ENCODE assay signal across 17 mouse cellular contexts in genomic region chr13:69433461-69434323, GRCm38 (mm10).
DNase-seq lines count a peak whose midpoint lies in the region; ATAC-seq and TF ChIP-seq lines count a peak whose summit lies in the region.
"Had no signal": no experiment of that assay in that cellular context is flagged by ENCODE, and none has a peak within 500 bp of the region (broad histone marks: within the 10 kb centered on the region; RNA-seq: fewer than 3 reads in every experiment).

No protein-coding gene starts in this region.

- peak; percentile 17 for DNase-seq in kidney, adult 11 months
- no peak for DNase-seq in kidney, adult 18-20 months
- peak; percentile 11 for DNase-seq in lung, adult 2 months
- no peak for DNase-seq in cerebellum, postnatal 4 days (ENCODE audit: low spot score in 2 of 2)
- DNase-seq in B cell, adult 2 months, result no peak
- DNase-seq: adrenal gland, postnatal 36 days; cerebellum, postnatal 36 days had no signal

- TF ChIP-seq POLR2A in lung, adult 2 months (IDR thresholded peaks at IDR 0.05; ENCODE audit: borderline replicate concordance, extremely low read depth, low read depth, low read length), result no peak
- no peak for TF ChIP-seq POLR2A in small intestine, adult 2 months (IDR thresholded peaks at IDR 0.05; ENCODE audit: low read depth, low read length)

- no peak overlapping the region for H3K9ac ChIP-seq in kidney, embryonic 16.5 days (replicated peaks; ENCODE audit: low read length)
- H3K9ac ChIP-seq: embryonic facial prominence, embryonic 12.5 days; hindbrain, embryonic 14.5 days; liver, embryonic 15.5 days; midbrain, embryonic 12.5 days had no signal

- no peak overlapping the region for H3K4me3 ChIP-seq in kidney, embryonic 16.5 days (ENCODE audit: low read length)
- H3K4me3 ChIP-seq in lung, adult 2 months (replicated peaks; ENCODE audit: extremely low read depth, low read depth, low read length), result no peak overlapping the region
- H3K4me3 ChIP-seq in small intestine, adult 2 months (ENCODE audit: low read depth, low read length), result no peak overlapping the region
- H3K4me3 ChIP-seq: embryonic facial prominence, embryonic 12.5 days; forebrain, embryonic 10.5 days; layer of hippocampus, adult 2 months; liver, embryonic 15.5 days; midbrain, embryonic 12.5 days had no signal

- no peaks in the 10 kb centered on the region for H3K27me3 ChIP-seq in kidney, embryonic 16.5 days (ENCODE audit: insufficient read depth, low read length)
- H3K27me3 ChIP-seq in small intestine, adult 2 months (ENCODE audit: control insufficient read depth, insufficient read depth, low read length), result no peaks in the 10 kb centered on the region
- H3K27me3 ChIP-seq: embryonic facial prominence, embryonic 12.5 days; liver, embryonic 15.5 days; midbrain, embryonic 12.5 days had no signal

- no peaks in the 10 kb centered on the region for H3K36me3 ChIP-seq in kidney, embryonic 16.5 days (ENCODE audit: insufficient read depth, low read length)
- no peaks in the 10 kb centered on the region for H3K36me3 ChIP-seq in small intestine, adult 2 months (ENCODE audit: control insufficient read depth, insufficient read depth, low read length)
- H3K36me3 ChIP-seq: embryonic facial prominence, embryonic 12.5 days; forebrain, embryonic 10.5 days; G1E; liver, embryonic 15.5 days; midbrain, embryonic 12.5 days had no signal

- peak; percentile 43; the same call in 1 of the 2 replicates for ATAC-seq in kidney, embryonic 16.5 days (ENCODE audit: low FRiP score, low TSS enrichment)
- no peak for ATAC-seq in erythroblast, adult 5-6 weeks (replicated peaks; ENCODE audit: low FRiP score, poor library complexity, severe bottlenecking)

- 38% methylated on average over 8 of the region's 8 CpGs for WGBS in kidney, embryonic 16.5 days
- WGBS in lung, adult 2 months, result 64% methylated on average over 8 of the region's 8 CpGs
- WGBS in small intestine, adult 2 months, result 64% methylated on average over 8 of the region's 8 CpGs

- TF ChIP-seq CTCF in lung, adult 2 months (IDR thresholded peaks at IDR 0.05; ENCODE audit: insufficient read depth, low read length), result no peak
- no peak for TF ChIP-seq CTCF in small intestine, adult 2 months (IDR thresholded peaks at IDR 0.05; ENCODE audit: extremely low read depth, insufficient read length, insufficient replicate concordance, low read depth, low read length)

- H3K4me2 ChIP-seq in kidney, embryonic 16.5 days (replicated peaks; ENCODE audit: low read depth, low read length), result no peak overlapping the region
- H3K4me2 ChIP-seq: embryonic facial prominence, embryonic 12.5 days; hindbrain, embryonic 14.5 days; liver, embryonic 15.5 days; midbrain, embryonic 12.5 days had no signal

- no peaks in the 10 kb centered on the region for H3K9me3 ChIP-seq in kidney, embryonic 16.5 days (ENCODE audit: low read length)
- H3K9me3 ChIP-seq: embryonic facial prominence, embryonic 12.5 days; forebrain, embryonic 10.5 days; liver, embryonic 15.5 days; midbrain, embryonic 12.5 days had no signal

- peaks cover 20% of the 10 kb centered on the region for H3K4me1 ChIP-seq in kidney, embryonic 16.5 days (ENCODE audit: insufficient read depth, low read length)
- no peaks in the 10 kb centered on the region for H3K4me1 ChIP-seq in lung, adult 2 months (ENCODE audit: control insufficient read depth, insufficient read depth, low read length)
- H3K4me1 ChIP-seq in small intestine, adult 2 months (ENCODE audit: control insufficient read depth, insufficient read depth, insufficient read length, low read length), result no peaks in the 10 kb centered on the region
- H3K4me1 ChIP-seq: embryonic facial prominence, embryonic 12.5 days; liver, embryonic 15.5 days had no signal

- peak overlapping the region; percentile 71; the same call in 1 of the 2 replicates for H3K27ac ChIP-seq in kidney, embryonic 16.5 days (ENCODE audit: low read length)
- H3K27ac ChIP-seq in small intestine, adult 2 months (ENCODE audit: insufficient read depth, low read depth, low read length), result peak overlapping the region; percentile 71
- H3K27ac ChIP-seq: embryonic facial prominence, embryonic 12.5 days; forebrain, embryonic 10.5 days; hindbrain, embryonic 14.5 days; layer of hippocampus, adult 2 months; liver, embryonic 15.5 days; midbrain, embryonic 12.5 days had no signal

Comparison
In these comparisons a context has a peak if more than half of its experiments do, and no peak if none do; other contexts are left out.
1. DNase-seq: peak in kidney, adult 11 months (single experiment) and lung, adult 2 months (single experiment); none in kidney, adult 18-20 months (single experiment), cerebellum, postnatal 4 days (0 of 2) and B cell, adult 2 months (0 of 2).